Mouse (Mus musculus): ENCODE measurements at regions not wholly inside any gene's neighbourhood (a gene's known extent, or its start where the extent isn't known, plus 50 kb on each side); places are given as distances from the start of the nearest gene placed in this dataset.

DNA sequence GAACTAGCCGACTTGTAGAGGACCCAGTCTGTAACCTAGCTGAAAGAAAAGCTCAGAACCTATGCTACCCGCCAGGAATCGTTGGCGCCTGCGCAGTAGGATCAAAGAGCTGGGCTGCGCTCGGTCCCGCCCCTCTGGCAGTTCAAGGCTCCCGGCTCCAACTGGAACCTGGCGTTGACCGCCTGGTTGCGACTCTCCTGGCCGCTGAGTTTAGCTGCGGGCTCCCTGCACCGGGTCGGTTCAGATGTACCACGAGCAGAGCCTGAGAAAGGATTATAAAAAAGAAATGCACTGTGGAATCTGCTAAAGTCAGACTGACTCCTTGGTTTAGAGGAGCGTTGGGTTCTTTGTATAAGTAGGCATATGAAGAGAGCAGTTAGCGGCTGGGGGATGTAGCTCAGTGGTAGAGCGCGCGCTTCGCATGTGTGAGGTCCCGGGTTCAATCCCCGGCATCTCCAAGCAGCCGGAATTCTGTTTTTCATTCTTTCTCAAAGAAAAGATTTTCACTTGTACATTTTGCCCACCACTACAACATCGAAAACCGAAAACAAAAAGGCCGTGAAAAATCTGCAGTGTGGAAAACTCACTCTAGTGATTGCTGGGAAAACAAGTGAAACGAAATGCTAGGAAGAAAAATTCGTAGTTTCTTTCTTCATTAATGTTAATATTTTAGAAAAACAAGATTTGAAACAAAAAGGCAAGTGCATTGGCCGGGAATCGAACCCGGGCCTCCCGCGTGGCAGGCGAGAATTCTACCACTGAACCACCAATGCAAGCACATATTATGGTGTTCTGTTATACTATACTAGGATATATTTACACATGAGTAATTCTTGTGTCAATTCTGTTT, 55.5 kb upstream of the Gpd2 start:
- TF ChIP-seq CTCF (IDR thresholded peaks at IDR 0.05): no peak
- peak; percentile 57; the same call in 1 of the 2 replicates for TF ChIP-seq EP300 (IDR thresholded peaks at IDR 0.05)
